Mouse (Mus musculus) CH12F3 (cell line): ENCODE measurements around the gene Gm45521.

Experiments used
- in situ Hi-C: fragments of 300-500 bp; cut with MboI; formaldehyde crosslinking; loops from 2 replicates; pipeline ENCODE4 v1.14.3; 2020; ENCODE audit warnings: low sequenced_read_pairs

Gm45521 gene

DNA sequence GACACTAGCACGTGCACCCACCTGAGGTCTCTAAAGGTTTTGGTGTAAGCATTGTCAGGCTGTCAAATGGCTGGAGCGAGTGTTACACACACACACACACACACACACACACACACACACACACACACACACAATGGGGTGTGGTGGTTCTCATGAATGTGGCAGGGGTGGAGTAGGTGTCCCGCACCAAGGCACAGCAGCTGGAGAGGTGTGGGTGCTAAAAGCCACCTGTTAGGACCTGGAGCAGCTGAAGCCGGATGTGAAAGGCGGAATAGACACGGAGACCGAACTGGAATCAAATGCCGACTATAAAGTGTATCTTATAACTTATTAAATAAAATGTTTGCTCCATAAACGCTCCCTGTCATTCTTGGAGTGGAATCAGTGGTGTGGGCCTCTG, 5.9 kb upstream of the Gm45521 start:
- in situ Hi-C loops, result loop anchor here (25.0 kb wide), 1 partner anchor 211 kb away; the partner anchor contains the start of gene Pdhb

- in situ Hi-C loops, result loop anchor here (25.0 kb wide), 1 partner anchor 210 kb away; the partner anchor contains the start of gene Pdhb
Measured at GRCm38 (mm10) chr14:7952610-7953254, 4.4 kb upstream of the Gm45521 start.

GRCm38 (mm10) chr14:7954071-7954471, 3.0 kb upstream of the Gm45521 start:
- in situ Hi-C loops, result loop anchor here (25.0 kb wide), 1 partner anchor 208 kb away; the partner anchor contains the start of gene Pdhb

- in situ Hi-C loops, result loop anchor here (25.0 kb wide), 1 partner anchor 206 kb away; the partner anchor contains the start of gene Pdhb
Measured at GRCm38 (mm10) chr14:7956427-7956826, 661 bp upstream of the Gm45521 start.

DNA sequence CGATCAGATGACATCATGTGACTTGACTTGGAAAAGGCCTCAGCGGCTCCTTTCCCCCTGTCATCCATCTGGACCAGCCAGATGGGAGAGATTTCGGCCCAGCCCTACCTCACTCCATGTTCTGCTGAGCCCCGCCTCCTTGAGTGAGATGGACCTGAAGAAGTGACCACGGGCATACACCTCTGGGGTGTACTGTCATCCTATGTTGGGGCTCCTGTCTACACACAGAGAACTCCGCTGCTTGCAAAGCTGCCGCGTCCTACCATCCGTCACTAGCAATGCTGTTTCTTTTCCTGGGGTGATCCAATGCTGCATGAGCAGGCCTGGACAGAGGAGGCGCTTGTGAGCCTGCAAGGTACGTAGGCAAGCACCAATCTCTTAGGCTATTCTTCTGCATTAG, 3.5 kb downstream of the Gm45521 start:
- in situ Hi-C loops, result loop anchor here (25.0 kb wide), 1 partner anchor 202 kb away; the partner anchor contains the start of gene Pdhb

DNA sequence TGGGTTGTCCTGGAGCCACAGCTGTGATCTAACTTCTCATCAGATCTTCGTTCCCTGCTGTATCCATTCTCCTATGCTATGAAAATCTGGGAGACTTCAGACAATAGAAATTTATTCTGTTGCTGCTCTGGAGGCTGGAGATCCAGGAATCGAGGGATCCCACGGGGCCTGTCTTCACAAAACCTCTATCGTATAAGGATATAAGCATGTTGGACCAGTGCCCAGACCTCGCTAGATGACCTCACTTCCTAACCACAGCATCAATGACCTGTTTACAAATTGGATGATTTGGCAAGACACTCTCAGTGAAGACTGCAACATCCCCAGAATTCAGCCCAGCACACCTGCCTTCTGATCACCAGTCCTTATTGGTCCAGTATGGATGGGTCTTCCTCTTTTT, 4.6 kb downstream of the Gm45521 start:
- in situ Hi-C loops, result loop anchor here (25.0 kb wide), 1 partner anchor 201 kb away; the partner anchor contains the start of gene Pdhb

GRCm38 (mm10) chr14:7962626-7963025, 5.5 kb downstream of the Gm45521 start:
- in situ Hi-C loops, result loop anchor here (25.0 kb wide), 1 partner anchor 200 kb away; the partner anchor contains the start of gene Pdhb

- in situ Hi-C loops, result loop anchor here (25.0 kb wide), 1 partner anchor 199 kb away; the partner anchor contains the start of gene Pdhb
Measured at GRCm38 (mm10) chr14:7963160-7963559, 6.1 kb downstream of the Gm45521 start.

DNA sequence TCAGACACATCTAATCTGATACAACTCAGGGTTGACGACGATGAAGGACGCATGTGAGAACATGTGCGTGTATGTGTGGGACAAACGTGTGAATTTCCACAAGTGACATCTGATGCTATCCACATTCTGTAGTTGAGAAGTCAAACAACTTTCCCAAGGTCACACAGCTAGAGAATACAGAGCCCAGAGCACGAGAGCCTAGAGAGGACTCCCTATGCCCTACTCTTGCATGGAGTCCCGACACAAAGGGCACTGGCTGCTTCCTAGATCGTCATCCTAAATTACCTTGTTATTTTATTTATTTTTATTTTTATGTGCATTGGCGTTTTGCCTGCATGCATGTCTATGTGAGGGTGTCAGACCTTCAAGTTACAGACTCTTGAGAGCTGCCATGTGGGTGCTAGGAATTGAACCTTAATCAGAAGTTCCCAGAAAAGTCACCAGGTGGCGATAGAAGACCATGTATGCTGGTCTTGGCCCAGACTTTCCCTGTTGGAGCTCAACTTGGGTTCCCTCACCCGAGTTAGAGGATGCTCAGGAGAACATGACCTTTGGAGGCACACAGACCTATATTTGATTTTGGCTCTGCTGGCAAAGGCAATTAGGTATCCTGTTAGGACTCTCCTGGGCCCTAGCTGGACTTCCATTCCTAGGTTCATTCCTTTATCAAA, 7.3 kb downstream of the Gm45521 start:
- in situ Hi-C loops, result loop anchor here (25.0 kb wide), 1 partner anchor 198 kb away; the partner anchor contains the start of gene Pdhb

GRCm38 (mm10) chr14:7971889-7972493, 14.9 kb downstream of the Gm45521 start:
- in situ Hi-C loops, result loop anchor here (25.0 kb wide), 1 partner anchor 190 kb away; the partner anchor contains the start of gene Pdhb

- in situ Hi-C loops, result loop anchor here (25.0 kb wide), 1 partner anchor 188 kb away; the partner anchor contains the start of gene Pdhb
Measured at GRCm38 (mm10) chr14:7974643-7975042, 17.6 kb downstream of the Gm45521 start.

DNA sequence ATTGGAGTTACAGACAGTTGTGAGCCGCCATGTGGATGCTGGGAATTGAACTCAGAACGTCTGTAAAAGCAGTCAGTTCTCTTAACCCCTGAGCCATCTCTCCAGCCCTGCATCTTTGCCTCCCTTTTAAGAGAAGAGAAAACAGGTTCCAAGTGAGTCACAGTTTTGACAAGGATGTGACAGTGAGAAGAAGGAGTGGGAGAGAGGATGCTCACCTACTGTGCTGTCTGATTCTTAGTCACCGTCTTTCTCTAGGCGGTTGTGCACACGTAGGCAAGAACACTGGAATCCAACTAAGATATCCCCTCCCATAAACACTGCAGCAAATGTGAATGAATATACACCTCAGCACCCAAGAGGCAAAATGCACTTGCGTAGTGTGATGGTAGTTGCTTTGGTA, 18.1 kb downstream of the Gm45521 start:
- in situ Hi-C loops, result no loop called here

GRCm38 (mm10) chr14:7977471-7977870, 20.4 kb downstream of the Gm45521 start:
- in situ Hi-C loops, result no loop called here

DNA sequence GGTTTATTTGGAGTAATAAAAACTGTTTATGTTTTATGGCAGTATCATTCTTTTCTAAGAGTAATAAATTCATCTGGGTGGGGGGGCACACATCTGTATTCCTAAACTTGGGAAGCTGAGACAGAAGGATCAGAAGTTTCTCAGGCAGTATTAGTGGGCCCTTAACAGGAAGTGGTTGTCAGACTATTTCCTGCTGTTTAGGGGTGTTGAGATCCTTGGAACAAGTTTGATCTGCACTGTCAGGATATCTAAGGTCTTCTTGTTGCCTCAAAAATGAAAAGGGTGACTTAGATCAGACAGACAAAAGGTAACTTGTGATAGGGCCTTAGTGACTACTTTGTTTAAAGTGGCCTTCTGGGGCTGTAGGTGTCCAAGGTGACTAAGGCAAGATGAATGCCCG, 21.1 kb downstream of the Gm45521 start:
- in situ Hi-C loops, result no loop called here

GRCm38 (mm10) chr14:7981226-7981625, 24.1 kb downstream of the Gm45521 start:
- in situ Hi-C loops, result no loop called here

- in situ Hi-C loops, result no loop called here
Measured at GRCm38 (mm10) chr14:7986913-7987312, 29.8 kb downstream of the Gm45521 start.

DNA sequence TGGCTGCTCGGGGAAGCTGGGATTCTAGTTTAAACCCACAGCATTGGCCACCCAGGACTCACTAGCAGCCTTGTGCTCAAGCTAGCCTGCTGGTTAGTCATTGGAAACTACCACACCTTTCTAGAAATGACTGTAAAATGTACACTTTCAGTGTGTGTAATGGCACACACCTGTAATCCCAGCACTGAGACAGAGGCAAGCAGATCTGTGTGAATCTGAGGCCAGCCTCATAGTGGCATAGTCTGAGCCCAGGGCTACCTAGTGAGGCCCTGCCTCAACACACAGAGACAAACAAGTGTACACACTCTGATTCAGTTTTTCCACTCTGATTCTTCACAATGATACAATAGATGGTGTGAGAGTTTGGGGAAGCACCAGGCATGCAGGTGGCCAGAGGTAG, 32.3 kb downstream of the Gm45521 start:
- in situ Hi-C loops, result no loop called here

DNA sequence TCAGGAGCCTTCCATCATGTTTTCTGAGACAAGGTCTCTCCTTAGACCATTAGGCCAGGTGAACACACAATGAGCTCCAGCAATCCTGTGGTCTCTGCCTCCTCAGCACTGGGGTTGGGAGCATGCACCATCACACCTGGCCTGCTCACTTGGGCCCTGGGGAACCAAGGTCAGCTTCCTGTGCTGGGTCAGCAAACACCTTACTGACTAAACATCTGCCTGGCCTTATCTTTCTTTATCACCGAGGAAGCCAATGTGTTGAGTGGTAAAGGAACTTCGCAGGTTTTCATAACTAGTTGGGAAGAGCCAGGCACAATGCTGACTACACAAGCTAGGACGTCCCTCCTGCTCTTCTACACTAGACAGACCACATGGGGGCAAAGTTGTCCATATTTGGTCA, 32.9 kb downstream of the Gm45521 start:
- in situ Hi-C loops, result no loop called here

DNA sequence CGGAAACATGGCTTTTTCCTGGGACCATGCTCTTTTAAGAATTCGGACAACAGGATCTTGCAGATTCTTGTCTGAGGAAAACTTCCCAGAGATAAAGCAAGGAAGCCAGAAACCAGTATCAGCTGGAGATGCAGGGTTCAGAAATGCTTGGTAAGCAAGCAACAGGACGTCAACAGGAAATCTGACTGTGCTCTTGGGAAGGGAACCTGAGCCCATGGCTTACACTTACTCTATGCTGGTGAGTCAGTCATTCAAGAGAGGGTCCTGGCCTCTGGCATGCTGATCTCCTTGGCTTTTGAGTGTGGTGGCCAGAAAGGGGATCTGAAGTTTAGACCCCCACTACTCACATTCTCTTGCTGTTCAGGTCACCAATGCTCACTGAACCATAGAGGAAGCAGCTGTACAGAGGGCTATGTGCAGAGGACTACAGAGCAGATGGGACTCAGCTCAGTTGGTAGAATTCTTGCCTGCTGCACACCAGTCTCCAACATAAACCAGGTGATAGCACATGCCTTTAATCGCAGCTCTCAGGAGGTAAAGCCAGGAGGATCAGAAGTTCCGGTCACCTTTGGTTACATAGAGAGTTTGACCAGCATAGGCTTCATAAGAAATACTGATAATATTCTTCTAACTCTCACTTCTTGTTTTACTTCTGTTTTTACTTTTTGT, 34.2 kb downstream of the Gm45521 start:
- in situ Hi-C loops, result no loop called here

DNA sequence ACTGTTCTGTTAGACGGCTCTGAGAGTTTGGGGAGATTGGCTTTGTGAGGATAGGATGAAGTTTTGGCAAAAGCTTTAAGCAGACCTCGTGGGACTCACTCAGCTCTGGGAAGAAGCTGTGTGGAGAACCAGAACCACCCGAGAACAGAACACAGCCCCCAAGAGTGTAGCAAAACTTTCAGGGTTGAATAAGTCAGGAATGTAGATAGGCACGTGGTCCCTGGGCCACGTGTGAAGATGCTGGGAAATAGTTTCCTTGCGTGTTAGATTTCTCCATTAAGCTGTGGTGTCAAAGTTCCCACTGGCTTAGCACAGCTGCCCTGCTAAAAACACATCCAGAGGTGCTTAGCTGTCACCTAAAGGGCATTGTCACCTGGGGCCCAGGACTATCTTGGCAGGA, 35.1 kb downstream of the Gm45521 start:
- in situ Hi-C loops, result no loop called here

- in situ Hi-C loops, result no loop called here
Measured at GRCm38 (mm10) chr14:7994271-7994767, 37.2 kb downstream of the Gm45521 start, which contains the start of gene Dnase1l3. Gene Dnase1l3 (minus strand): TSS chr14:7994573.
